Mouse (Mus musculus) C2C12 (cell line): ENCODE data around the gene Zbtb7a.

Source experiments
- MAX ChIP-seq: IDR thresholded peaks from one replicate; pipeline ENCODE4 v1.6.1; 2011; ENCODE audit warnings: mild to moderate bottlenecking, control low read depth
- MYOD1 ChIP-seq: IDR thresholded peaks from one replicate; pipeline ENCODE4 v1.6.1; 2011; ENCODE audit warnings: low read depth; ENCODE audit not compliant: control insufficient read depth, insufficient read length
- USF1 ChIP-seq: IDR thresholded peaks from one replicate; pipeline ENCODE4 v1.6.1; 2011; ENCODE audit warnings: low read depth, mild to moderate bottlenecking, control low read depth, moderate library complexity

- no peak for TF ChIP-seq MYOD1
- TF ChIP-seq MAX = no peak
- no peak for TF ChIP-seq USF1
Measured at GRCm38 (mm10) chr10:81191342-81191982, 56.4 kb downstream of the Zbtb7a start.
